18 mouse cellular contexts compared by ENCODE assay signal in the genomic region with DNA sequence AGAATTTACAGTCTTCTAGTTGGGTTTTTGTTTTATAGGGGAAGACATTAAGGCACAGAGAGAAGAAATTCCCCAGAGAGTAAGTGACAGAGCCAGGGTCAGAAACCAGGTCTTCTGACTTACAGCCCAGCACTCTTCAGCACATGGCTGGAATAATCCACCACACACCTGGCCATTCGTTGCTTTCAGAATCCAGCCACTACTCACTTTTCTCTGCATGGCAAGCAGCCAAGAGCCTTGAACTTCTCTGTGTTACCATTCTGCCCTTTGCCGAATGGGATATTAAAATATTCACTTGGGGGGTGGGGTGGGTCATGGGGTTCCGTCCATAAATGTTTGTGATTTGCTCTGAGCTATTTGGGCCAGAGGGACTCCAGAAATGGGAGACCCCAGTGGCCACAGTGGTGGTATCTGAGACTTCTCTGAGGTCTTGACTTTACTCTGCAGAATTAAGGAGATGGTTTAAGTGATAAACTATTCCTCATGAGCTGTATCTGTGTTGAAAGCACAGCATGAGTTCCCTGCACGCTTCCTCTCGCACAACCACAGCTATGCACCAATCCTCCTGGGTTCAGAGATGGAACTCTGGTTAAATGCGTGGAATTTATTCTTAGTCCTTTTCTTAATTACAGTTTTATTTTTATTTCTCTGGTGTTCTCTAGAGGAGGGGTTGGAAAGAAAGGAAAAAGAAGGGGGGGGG.
DNase-seq lines count a peak whose midpoint lies in the region; ATAC-seq and TF ChIP-seq lines count a peak whose summit lies in the region.
"Had no signal": no experiment of that assay in that cellular context is flagged by ENCODE, and none has a peak within 500 bp of the region (broad histone marks: within the 10 kb centered on the region; RNA-seq: fewer than 3 reads in every experiment).

No protein-coding gene starts in this region.

- WGBS in lung, embryonic 14.5 days, result 64% methylated on average over 6 of the region's 6 CpGs
- 35% methylated on average over 6 of the region's 6 CpGs for WGBS in limb, embryonic 14.5 days

- no peaks in the 10 kb centered on the region for H3K4me1 ChIP-seq in lung, embryonic 14.5 days (ENCODE audit: insufficient read depth)
- peaks cover 10% of the 10 kb centered on the region; the same call in 1 of the 2 replicates for H3K4me1 ChIP-seq in limb, embryonic 14.5 days (ENCODE audit: control insufficient read depth, insufficient read depth, low read length)
- H3K4me1 ChIP-seq: forebrain, embryonic 15.5 days; heart, embryonic 13.5 days; megakaryocyte, embryonic 14.5 days had no signal

- no peak overlapping the region for H3K9ac ChIP-seq in lung, embryonic 14.5 days
- H3K9ac ChIP-seq in limb, embryonic 14.5 days (ENCODE audit: low read depth, low read length, severe bottlenecking), result no peak overlapping the region
- H3K9ac ChIP-seq: forebrain, embryonic 15.5 days; heart, embryonic 13.5 days; liver, embryonic 14.5 days had no signal

- no peaks in the 10 kb centered on the region for H3K9me3 ChIP-seq in lung, embryonic 14.5 days (ENCODE audit: low read depth, low read length)
- no peaks in the 10 kb centered on the region for H3K9me3 ChIP-seq in limb, embryonic 14.5 days (ENCODE audit: control insufficient read depth, low read length)
- H3K9me3 ChIP-seq: forebrain, embryonic 15.5 days; heart, embryonic 13.5 days; megakaryocyte, embryonic 14.5 days had no signal

- no peak for TF ChIP-seq POLR2A in limb, embryonic 14.5 days (IDR thresholded peaks at IDR 0.05; ENCODE audit: borderline replicate concordance, extremely low read depth, insufficient read depth, insufficient read length)

- H3K36me3 ChIP-seq in lung, embryonic 14.5 days (ENCODE audit: insufficient read depth), result no peaks in the 10 kb centered on the region
- H3K36me3 ChIP-seq in limb, embryonic 14.5 days (ENCODE audit: control insufficient read depth, insufficient read depth, low read length), result no peaks in the 10 kb centered on the region
- H3K36me3 ChIP-seq: forebrain, embryonic 15.5 days; heart, embryonic 13.5 days had no signal

- H3K4me3 ChIP-seq in lung, embryonic 14.5 days (ENCODE audit: low read depth, low read length), result no peak overlapping the region
- no peak overlapping the region for H3K4me3 ChIP-seq in limb, embryonic 14.5 days (replicated peaks; ENCODE audit: low read length)
- H3K4me3 ChIP-seq: forebrain, embryonic 15.5 days; heart, embryonic 13.5 days; megakaryocyte, embryonic 14.5 days had no signal

- intact Hi-C loops in gastrocnemius, postnatal 14 days (cut with DNase I; ENCODE audit: low total_unique reads), result loop anchor here (10.0 kb wide), 1 partner anchor 1049 kb away; no protein-coding TSS in a partner anchor

- DNase-seq in gastrocnemius, postnatal 10 days, result peak; percentile 5
- no peak for DNase-seq in gastrocnemius, postnatal 14 days
- DNase-seq in lung, embryonic 14.5 days, result peak; percentile 5
- no peak for DNase-seq in lung, postnatal 10 days
- DNase-seq in kidney, postnatal 10 days, result peak; percentile 26
- DNase-seq in limb, embryonic 14.5 days (ENCODE audit: low spot score), result peak; percentile 52
- DNase-seq in right cerebral cortex, postnatal 25 days, result no peak
- DNase-seq: cerebellum, adult 2 months; heart, adult 11 months; right cerebral cortex, adult 18-20 months had no signal

- TF ChIP-seq CTCF in lung, embryonic 14.5 days (IDR thresholded peaks at IDR 0.05; ENCODE audit: low read depth), result no peak

- no peak overlapping the region for H3K4me2 ChIP-seq in lung, embryonic 14.5 days
- no peak overlapping the region for H3K4me2 ChIP-seq in limb, embryonic 14.5 days (replicated peaks; ENCODE audit: low read depth, low read length, severe bottlenecking)
- H3K4me2 ChIP-seq: forebrain, embryonic 15.5 days; heart, embryonic 13.5 days had no signal

- no peak for ATAC-seq in lung, embryonic 14.5 days (ENCODE audit: insufficient read depth)
- ATAC-seq in limb, embryonic 14.5 days (ENCODE audit: low FRiP score, low read depth), result peak; percentile 57
- ATAC-seq: activated CD4-positive, CD25-positive, alpha-beta regulatory T cell, adult 4 months; forebrain, embryonic 15.5 days; lung, postnatal 0 days; midbrain, embryonic 16.5 days; Patski had no signal

- H3K27me3 ChIP-seq in lung, embryonic 14.5 days (ENCODE audit: insufficient read depth, low read length), result no peaks in the 10 kb centered on the region
- no peaks in the 10 kb centered on the region for H3K27me3 ChIP-seq in limb, embryonic 14.5 days (ENCODE audit: control insufficient read depth, insufficient read depth, low read length)
- H3K27me3 ChIP-seq: forebrain, embryonic 15.5 days; heart, embryonic 13.5 days; megakaryocyte, embryonic 14.5 days; Patski had no signal

- H3K27ac ChIP-seq in lung, embryonic 14.5 days (ENCODE audit: low read depth), result no peak overlapping the region
- no peak overlapping the region for H3K27ac ChIP-seq in limb, embryonic 14.5 days (replicated peaks; ENCODE audit: low read depth, low read length)
- H3K27ac ChIP-seq: forebrain, embryonic 15.5 days; heart, embryonic 13.5 days; liver, embryonic 14.5 days had no signal

Comparison
In these comparisons a context has a peak if more than half of its experiments do, and no peak if none do; other contexts are left out.
1. DNase-seq: peak in gastrocnemius, postnatal 10 days (single experiment), lung, embryonic 14.5 days (single experiment), kidney, postnatal 10 days (single experiment) and limb, embryonic 14.5 days (single experiment); none in gastrocnemius, postnatal 14 days (single experiment), lung, postnatal 10 days (single experiment) and right cerebral cortex, postnatal 25 days (single experiment).